Mouse (Mus musculus): ENCODE measurements around the gene Nabp1. TPM values are rescaled to one million over a fixed set of nuclear protein-coding genes. Genes with fewer than 3 reads are reported as not detected.

The Nabp1 gene
- polyA plus RNA-seq, 1 experiment from 2014 or later: 10.3 TPM

DNA sequence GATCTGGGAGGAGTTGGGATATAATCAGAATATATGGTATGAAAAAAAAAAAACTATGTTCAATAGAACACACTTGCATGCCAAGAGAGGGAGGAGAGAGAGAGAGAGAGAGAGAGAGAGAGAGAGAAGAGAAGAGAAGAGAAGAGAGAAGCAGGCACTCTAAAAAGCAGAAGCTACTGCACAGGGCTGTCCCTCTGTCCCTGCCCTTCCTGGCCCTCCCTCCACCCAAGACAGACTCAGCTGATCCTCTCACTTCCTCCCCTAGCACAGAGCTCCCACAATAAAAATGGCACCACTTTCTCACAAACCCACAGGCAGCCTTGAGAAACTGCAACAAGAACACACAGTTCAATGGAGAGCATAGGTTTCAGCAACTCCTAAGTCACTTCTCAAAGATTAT, 2.2 kb upstream of the Nabp1 start:
- no peak for ATAC-seq (ENCODE audit: borderline replicate concordance, extremely low read depth, low FRiP score, low TSS enrichment)
- no peaks in the 10 kb centered on the region for H3K9me3 ChIP-seq

DNA sequence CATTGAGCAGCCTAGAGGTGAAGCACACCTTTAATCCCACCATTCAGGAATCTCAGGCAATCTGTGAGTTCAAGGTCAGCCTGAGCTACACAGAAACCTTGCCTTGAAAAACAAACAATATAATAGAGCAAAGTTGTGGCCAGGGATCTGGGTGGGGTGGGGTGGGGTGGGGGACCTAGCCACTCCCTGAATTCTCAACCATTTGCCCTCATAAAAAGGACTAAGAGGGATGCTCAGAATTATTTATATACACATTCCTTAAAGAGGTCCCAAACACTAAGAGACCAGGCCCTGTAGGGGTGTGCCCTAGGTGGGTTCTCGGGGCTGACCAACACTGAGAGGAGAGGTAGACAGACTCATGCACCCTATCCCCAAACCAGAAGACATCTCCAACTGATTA, 1.5 kb upstream of the Nabp1 start:
- no peak for ATAC-seq (ENCODE audit: borderline replicate concordance, extremely low read depth, low FRiP score, low TSS enrichment)
- no peak overlapping the region for H3K4me2 ChIP-seq
- no peak overlapping the region for H3K9ac ChIP-seq
- no peaks in the 10 kb centered on the region for H3K9me3 ChIP-seq
- H3K4me1 ChIP-seq: peaks cover 7% of the 10 kb centered on the region; the same call in 1 of the 2 replicates
- H3K27me3 ChIP-seq: no peaks in the 10 kb centered on the region
- 91% methylated on average over 1 of the region's 1 CpGs for WGBS
- H3K4me3 ChIP-seq: no peak overlapping the region
- no peaks in the 10 kb centered on the region for H3K36me3 ChIP-seq
- no peak overlapping the region for H3K27ac ChIP-seq

More for the DNA sequence above, 2.2 kb upstream of the Nabp1 start:
- H3K27me3 ChIP-seq: no peaks in the 10 kb centered on the region
- H3K4me1 ChIP-seq: peaks cover 7% of the 10 kb centered on the region; the same call in 1 of the 2 replicates
- no peak overlapping the region for H3K4me2 ChIP-seq
- H3K9ac ChIP-seq: no peak overlapping the region
- no peak overlapping the region for H3K27ac ChIP-seq
- no peaks in the 10 kb centered on the region for H3K36me3 ChIP-seq
- no peak overlapping the region for H3K4me3 ChIP-seq

DNA sequence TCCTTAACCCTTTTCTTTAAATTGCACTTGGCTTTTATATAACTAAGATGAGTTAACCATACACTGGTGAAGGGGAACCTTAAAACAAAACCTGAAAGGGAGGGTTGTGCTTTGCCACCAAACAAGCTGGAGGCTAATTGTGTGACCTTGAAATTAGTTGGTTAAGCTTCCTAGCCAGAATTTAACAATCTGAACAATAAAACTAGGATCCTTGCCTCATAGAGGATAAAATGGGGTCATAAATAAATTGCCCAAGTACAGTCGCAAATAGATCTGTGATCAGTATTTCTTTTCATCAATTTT, 753 bp upstream of the Nabp1 start:
- 87% methylated on average over 1 of the region's 1 CpGs for WGBS

DNA sequence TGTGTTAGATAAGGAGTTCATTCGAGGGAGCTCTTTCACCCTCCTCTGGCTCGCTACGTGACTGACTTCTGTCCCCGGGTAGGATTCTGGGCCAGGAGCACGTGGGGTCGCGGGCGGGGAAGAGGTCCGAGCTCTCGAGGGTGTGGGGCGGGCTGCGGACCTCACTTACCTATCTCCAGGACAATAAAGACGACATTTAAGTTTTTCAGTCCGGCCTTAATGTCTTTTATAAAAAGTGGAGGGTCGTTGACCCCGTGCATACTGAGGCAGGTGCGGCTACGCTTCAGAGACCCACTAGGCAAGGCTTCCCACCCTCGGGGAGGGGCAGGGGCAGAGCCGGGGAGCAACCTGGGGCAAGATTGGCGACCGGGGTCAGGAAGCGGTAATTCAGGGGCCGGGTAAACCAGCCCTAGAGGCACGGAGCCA, 556 bp downstream of the Nabp1 start:
- 0% methylated on average over 25 of the region's 25 CpGs for WGBS
- H3K9ac ChIP-seq: peak overlapping the region; percentile 63
- no peaks in the 10 kb centered on the region for H3K9me3 ChIP-seq
- H3K27me3 ChIP-seq: no peaks in the 10 kb centered on the region
- H3K27ac ChIP-seq: peak overlapping the region; percentile 77
- peaks cover 7% of the 10 kb centered on the region; the same call in 1 of the 2 replicates for H3K4me1 ChIP-seq
- ATAC-seq (ENCODE audit: borderline replicate concordance, extremely low read depth, low FRiP score, low TSS enrichment): peak; percentile 44
- H3K36me3 ChIP-seq: no peaks in the 10 kb centered on the region
- peak overlapping the region; percentile 67 for H3K4me3 ChIP-seq
- H3K4me2 ChIP-seq: peak overlapping the region; percentile 90

More for the DNA sequence above, 753 bp upstream of the Nabp1 start:
- no peaks in the 10 kb centered on the region for H3K36me3 ChIP-seq
- H3K4me1 ChIP-seq: peaks cover 7% of the 10 kb centered on the region; the same call in 1 of the 2 replicates
- ATAC-seq (ENCODE audit: borderline replicate concordance, extremely low read depth, low FRiP score, low TSS enrichment): no peak
- 0 out of 2 replicates have a peak overlapping the region, but pooled peaks have one; percentile 46 for H3K9ac ChIP-seq
- no peaks in the 10 kb centered on the region for H3K27me3 ChIP-seq
- peak overlapping the region; percentile 67 for H3K4me3 ChIP-seq
- peak overlapping the region; percentile 52 for H3K4me2 ChIP-seq
- H3K27ac ChIP-seq: peak overlapping the region; percentile 66
- no peaks in the 10 kb centered on the region for H3K9me3 ChIP-seq

DNA sequence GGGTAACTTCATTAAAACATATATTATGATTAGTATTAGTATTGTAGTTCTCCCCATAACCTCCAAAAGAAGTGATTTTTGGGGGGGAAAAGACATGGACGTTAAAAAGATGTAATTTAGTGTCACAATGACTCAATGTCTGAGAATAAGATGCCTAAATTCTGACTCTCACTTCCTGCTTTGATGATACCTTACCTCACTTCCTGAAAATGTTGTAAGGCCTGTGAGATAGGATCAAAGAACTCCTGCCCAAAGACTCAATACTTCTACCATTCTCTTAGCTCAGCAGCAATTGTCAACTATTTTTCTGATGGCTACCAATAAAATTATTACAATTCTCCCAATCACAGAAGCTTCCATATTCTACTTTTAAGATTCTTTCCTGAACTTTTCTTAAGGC, 1.8 kb downstream of the Nabp1 start:
- Histone ChIP-seq H3K27me3 (no peaks in the 10 kb centered on the region), H3K4me2 (no peak overlapping the region), H3K36me3 (no peaks in the 10 kb centered on the region), H3K4me1 (peaks cover 7% of the 10 kb centered on the region; the same call in 1 of the 2 replicates), H3K9ac (no peak overlapping the region), H3K4me3 (no peak overlapping the region), H3K27ac (no peak overlapping the region), H3K9me3 (no peaks in the 10 kb centered on the region)
- ATAC-seq (ENCODE audit: borderline replicate concordance, extremely low read depth, low FRiP score, low TSS enrichment): no peak
- 49% methylated on average over 1 of the region's 1 CpGs for WGBS

DNA sequence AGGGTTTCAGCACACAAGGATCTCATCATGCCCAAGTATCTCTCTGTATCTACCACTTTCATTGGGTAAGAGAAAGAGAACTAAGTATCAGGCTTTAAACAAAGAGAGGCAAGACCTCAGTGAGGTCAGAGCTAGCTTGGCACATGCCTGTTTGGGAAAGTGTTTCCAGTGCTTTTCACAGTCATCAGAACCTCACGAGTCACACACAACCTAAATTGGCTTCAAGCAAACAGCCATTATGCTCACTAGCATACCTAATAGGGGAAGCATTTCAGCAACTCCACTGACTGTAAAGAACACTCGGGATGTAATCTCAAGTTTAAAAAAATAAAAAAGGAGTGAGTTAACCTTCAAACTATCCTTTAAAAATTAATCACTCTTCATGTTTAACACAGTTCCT, 10.1 kb downstream of the Nabp1 start:
- Histone ChIP-seq H3K27me3 (no peaks in the 10 kb centered on the region), H3K4me1 (no peaks in the 10 kb centered on the region), H3K4me3 (no peak overlapping the region), H3K9ac (no peak overlapping the region), H3K36me3 (no peaks in the 10 kb centered on the region; the same call in 1 of the 2 replicates), H3K9me3 (no peaks in the 10 kb centered on the region), H3K4me2 (no peak overlapping the region), H3K27ac (no peak overlapping the region)
- ATAC-seq (ENCODE audit: borderline replicate concordance, extremely low read depth, low FRiP score, low TSS enrichment): no peak
- WGBS: 56% methylated on average over 2 of the region's 2 CpGs

DNA sequence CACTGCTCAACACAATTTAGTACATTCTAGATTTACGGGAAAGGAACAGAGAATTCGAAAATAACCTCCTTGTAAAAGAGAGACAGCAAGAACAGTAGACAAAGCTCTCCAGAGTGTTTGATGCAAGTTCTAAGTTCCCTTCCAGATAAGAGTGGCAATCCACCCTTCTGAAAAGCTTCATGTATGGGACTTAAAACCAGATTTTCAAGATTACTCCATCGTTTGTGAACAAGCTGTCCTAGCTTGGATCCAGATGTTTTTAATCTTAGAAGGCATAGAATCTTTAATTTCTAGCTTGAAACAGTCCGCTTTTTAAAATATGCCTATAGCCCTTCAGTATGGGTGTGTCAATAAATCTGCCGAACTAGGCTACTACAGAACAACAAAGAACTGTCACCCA, 11.0 kb downstream of the Nabp1 start:
- no peak for ATAC-seq (ENCODE audit: borderline replicate concordance, extremely low read depth, low FRiP score, low TSS enrichment)
- no peak overlapping the region for H3K4me2 ChIP-seq
- no peaks in the 10 kb centered on the region for H3K4me1 ChIP-seq
- no peak overlapping the region for H3K9ac ChIP-seq
- no peaks in the 10 kb centered on the region for H3K9me3 ChIP-seq
- H3K27ac ChIP-seq: no peak overlapping the region
- 77% methylated on average over 5 of the region's 5 CpGs for WGBS
- no peak overlapping the region for H3K4me3 ChIP-seq
- no peaks in the 10 kb centered on the region; the same call in 1 of the 2 replicates for H3K36me3 ChIP-seq
- H3K27me3 ChIP-seq: no peaks in the 10 kb centered on the region

DNA sequence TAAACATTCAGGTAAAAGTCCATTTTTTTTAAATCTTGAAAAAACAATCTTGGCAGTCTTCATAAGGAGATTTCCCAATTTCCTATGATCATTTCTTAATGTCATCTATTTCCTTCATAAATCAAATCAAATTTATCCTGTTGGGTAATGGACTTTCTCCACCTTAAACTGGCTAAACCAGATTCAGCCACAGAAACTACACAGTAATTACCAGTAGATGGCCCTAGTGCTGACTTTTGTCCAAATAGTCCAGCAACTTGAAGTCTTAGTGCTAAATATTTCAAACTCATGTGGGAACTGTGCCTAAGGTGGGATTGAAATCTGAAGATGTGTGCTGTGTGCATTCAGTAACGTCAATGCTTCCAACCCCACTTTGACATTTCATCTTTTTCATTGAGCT, 11.8 kb downstream of the Nabp1 start:
- no peak overlapping the region for H3K4me3 ChIP-seq
- no peak for ATAC-seq (ENCODE audit: borderline replicate concordance, extremely low read depth, low FRiP score, low TSS enrichment)
- 18% methylated on average over 1 of the region's 1 CpGs for WGBS
- no peaks in the 10 kb centered on the region for H3K4me1 ChIP-seq
- no peak overlapping the region for H3K27ac ChIP-seq
- no peak overlapping the region for H3K4me2 ChIP-seq
- no peak overlapping the region for H3K9ac ChIP-seq
- H3K9me3 ChIP-seq: no peaks in the 10 kb centered on the region
- no peaks in the 10 kb centered on the region for H3K27me3 ChIP-seq
- no peaks in the 10 kb centered on the region; the same call in 1 of the 2 replicates for H3K36me3 ChIP-seq

DNA sequence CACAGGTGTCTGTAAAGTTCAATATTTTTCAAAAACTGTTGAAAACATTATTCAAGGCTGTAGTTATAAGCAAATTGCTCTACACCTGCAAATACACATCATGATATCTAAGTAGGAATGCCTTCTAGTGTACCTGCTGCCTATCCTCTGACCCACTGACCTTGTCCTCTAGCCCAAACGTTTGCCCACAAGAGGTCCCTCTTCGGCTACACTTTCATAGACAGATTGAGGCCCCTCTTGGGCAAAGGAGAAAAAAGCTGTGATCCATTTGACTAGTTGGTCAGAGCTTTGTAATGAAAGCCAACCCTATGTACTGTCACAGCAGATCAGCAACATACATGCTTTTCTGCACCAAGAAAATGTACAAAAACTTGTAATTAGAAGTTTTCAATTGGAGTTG, 12.9 kb downstream of the Nabp1 start:
- WGBS: 32% methylated on average over 2 of the region's 2 CpGs
- ATAC-seq (ENCODE audit: borderline replicate concordance, extremely low read depth, low FRiP score, low TSS enrichment): no peak
- H3K4me1 ChIP-seq: no peaks in the 10 kb centered on the region

DNA sequence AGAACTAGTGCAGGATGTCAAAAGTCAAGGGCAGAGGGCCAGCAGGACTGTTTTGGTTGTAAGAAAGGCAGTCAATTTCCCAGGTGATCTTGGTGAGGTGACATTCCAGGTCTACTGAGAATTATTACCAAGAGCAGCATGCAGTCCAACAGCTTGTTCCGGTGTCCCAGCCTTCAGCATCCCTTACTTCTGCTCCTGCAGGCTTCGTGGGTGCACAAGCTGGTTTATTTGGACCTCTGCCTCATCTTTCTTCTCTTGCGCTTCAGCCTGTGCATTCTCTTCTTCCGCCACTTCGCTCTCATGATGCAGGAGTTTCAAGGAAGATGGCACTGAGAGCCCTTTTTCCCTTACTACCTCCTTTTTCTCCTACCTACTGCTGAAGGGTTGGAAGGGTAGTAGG, 15.2 kb downstream of the Nabp1 start:
- ATAC-seq (ENCODE audit: borderline replicate concordance, extremely low read depth, low FRiP score, low TSS enrichment): no peak
- Histone ChIP-seq H3K4me1 (no peaks in the 10 kb centered on the region), H3K9ac (no peak overlapping the region), H3K36me3 (no peaks in the 10 kb centered on the region), H3K4me2 (no peak overlapping the region), H3K27ac (no peak overlapping the region), H3K9me3 (no peaks in the 10 kb centered on the region), H3K27me3 (no peaks in the 10 kb centered on the region), H3K4me3 (no peak overlapping the region)
- WGBS: 81% methylated on average over 5 of the region's 5 CpGs

More for the DNA sequence above, 12.9 kb downstream of the Nabp1 start:
- no peaks in the 10 kb centered on the region for H3K9me3 ChIP-seq
- no peak overlapping the region for H3K4me2 ChIP-seq
- H3K27me3 ChIP-seq: no peaks in the 10 kb centered on the region
- H3K36me3 ChIP-seq: no peaks in the 10 kb centered on the region; the same call in 1 of the 2 replicates
- no peak overlapping the region for H3K27ac ChIP-seq
- H3K4me3 ChIP-seq: no peak overlapping the region
- no peak overlapping the region for H3K9ac ChIP-seq

DNA sequence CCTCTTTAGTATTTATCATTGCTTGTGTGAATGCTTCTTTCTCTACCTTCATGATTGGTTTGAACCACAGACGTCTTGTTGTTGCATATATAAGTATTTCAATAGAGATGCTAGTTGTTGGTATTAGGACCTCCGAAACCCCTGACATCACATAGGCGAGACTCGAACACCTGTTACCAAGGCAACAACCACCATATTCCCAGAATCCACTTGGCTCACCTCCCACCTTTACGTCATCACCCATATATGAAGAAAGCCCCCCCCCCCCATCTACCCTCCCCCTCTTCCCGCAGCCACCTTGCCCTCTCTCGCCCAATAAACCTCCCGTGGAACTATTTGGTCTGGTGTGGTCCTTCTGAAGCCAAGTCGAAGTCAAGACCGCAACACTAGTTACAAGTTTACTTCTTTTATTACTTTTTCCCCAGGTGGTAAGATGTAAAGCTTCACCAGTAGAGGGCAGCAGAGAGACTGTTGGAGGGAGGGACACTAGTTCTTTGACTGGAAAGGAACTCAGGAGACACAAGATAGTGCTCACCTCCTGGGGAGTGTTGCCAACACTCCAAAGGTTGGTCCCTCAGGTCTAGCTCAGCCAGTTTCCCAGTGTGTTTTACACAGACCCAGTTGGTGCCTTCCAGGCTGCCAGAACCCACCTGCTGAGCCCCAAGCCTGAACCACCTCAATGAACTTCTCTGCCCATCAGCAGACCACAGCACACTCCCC, 19.3 kb downstream of the Nabp1 start:
- no peaks in the 10 kb centered on the region for H3K27me3 ChIP-seq
- no peak overlapping the region for H3K4me3 ChIP-seq
- no peaks in the 10 kb centered on the region for H3K36me3 ChIP-seq
- H3K9me3 ChIP-seq: no peaks in the 10 kb centered on the region
- H3K27ac ChIP-seq: no peak overlapping the region
- H3K9ac ChIP-seq: no peak overlapping the region
- H3K4me1 ChIP-seq: no peaks in the 10 kb centered on the region
- H3K4me2 ChIP-seq: no peak overlapping the region
- 68% methylated on average over 10 of the region's 10 CpGs for WGBS
- ATAC-seq (ENCODE audit: borderline replicate concordance, extremely low read depth, low FRiP score, low TSS enrichment): no peak

DNA sequence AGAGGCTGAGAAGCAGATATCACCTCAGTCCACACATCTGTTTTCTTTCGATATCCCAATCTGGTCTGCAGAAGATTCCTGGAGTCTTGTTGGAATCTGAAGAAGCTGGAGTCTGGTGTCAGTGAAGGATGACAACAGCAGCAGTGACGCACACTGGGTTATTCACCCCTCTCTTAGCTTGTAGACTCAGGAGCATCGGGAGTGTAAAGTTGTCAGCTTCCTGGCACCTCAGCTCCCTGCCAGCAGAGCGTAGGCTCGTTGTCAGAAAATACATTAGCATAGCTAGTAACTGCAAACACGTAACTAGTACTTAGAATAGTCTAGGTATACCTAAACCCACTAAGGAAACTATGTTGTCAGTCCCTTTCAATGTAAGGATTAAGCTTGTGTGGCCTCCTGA, 20.1 kb downstream of the Nabp1 start:
- no peak overlapping the region for H3K27ac ChIP-seq

More for the DNA sequence above, 20.1 kb downstream of the Nabp1 start:
- ATAC-seq (ENCODE audit: borderline replicate concordance, extremely low read depth, low FRiP score, low TSS enrichment): no peak
- H3K36me3 ChIP-seq: no peaks in the 10 kb centered on the region
- no peaks in the 10 kb centered on the region for H3K9me3 ChIP-seq
- no peaks in the 10 kb centered on the region for H3K4me1 ChIP-seq
- H3K9ac ChIP-seq: no peak overlapping the region
- WGBS: 50% methylated on average over 6 of the region's 6 CpGs
- H3K4me3 ChIP-seq: no peak overlapping the region
- no peak overlapping the region for H3K4me2 ChIP-seq
- no peaks in the 10 kb centered on the region for H3K27me3 ChIP-seq
